In the genomic region with DNA sequence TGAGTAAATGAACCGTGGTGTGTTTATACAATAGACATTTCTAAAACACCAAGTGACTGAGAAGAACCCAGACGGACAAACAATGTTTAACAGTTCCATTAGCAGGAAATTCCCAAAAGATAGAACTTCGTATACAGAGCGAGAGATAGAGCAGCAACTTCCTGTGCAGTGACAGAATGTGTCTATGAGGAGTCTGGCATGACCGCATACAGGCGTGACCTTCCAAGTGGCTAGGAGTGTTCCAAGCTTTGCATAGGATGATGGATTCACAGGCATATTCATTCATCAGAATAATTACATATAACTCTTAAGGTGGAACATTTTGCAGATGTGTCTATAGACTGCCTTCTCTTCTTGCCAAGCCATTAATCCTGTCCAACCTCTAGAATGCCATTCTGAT, we compare ENCODE assay signal across 20 mouse cellular contexts. TPM values are rescaled to one million over a fixed set of nuclear protein-coding genes. Genes with fewer than 3 reads are reported as not detected.
"Had no signal": no experiment of that assay in that cellular context is flagged by ENCODE, and none has a peak within 500 bp of the region (broad histone marks: within the 10 kb centered on the region; RNA-seq: fewer than 3 reads in every experiment).

No protein-coding gene starts in this region.

- DNase-seq: liver, embryonic 13.5 days; liver, postnatal 0 days; right cerebral cortex, postnatal 14 days; thymus, adult 2 months; thymus, postnatal 25 days; thymus, postnatal 4 days had no signal

- H3K27ac ChIP-seq: liver, embryonic 13.5 days; liver, embryonic 15.5 days; macrophage; midbrain, embryonic 13.5 days; midbrain, embryonic 15.5 days; neural tube, embryonic 12.5 days; stomach, embryonic 15.5 days; stomach, postnatal 0 days had no signal

- H3K36me3 ChIP-seq: liver, embryonic 13.5 days; liver, embryonic 15.5 days; midbrain, embryonic 13.5 days; midbrain, embryonic 15.5 days; neural tube, embryonic 12.5 days; stomach, embryonic 15.5 days had no signal

- H3K9ac ChIP-seq: liver, embryonic 13.5 days; liver, embryonic 15.5 days; liver, postnatal 0 days; midbrain, embryonic 13.5 days; midbrain, embryonic 15.5 days; neural tube, embryonic 12.5 days; stomach, embryonic 15.5 days had no signal

- H3K4me3 ChIP-seq: liver, embryonic 13.5 days; liver, embryonic 15.5 days; megakaryocyte, embryonic 14.5 days; midbrain, embryonic 13.5 days; midbrain, embryonic 15.5 days; neural tube, embryonic 12.5 days; stomach, embryonic 15.5 days had no signal

- H3K4me1 ChIP-seq: liver, embryonic 13.5 days; liver, embryonic 15.5 days; megakaryocyte, embryonic 14.5 days; midbrain, embryonic 13.5 days; midbrain, embryonic 15.5 days; neural tube, embryonic 12.5 days; stomach, embryonic 15.5 days had no signal

- ATAC-seq: liver, postnatal 0 days; lung, postnatal 0 days; midbrain, embryonic 13.5 days; midbrain, embryonic 15.5 days had no signal

- H3K4me2 ChIP-seq: liver, embryonic 13.5 days; liver, embryonic 15.5 days; midbrain, embryonic 11.5 days; midbrain, embryonic 13.5 days; midbrain, embryonic 15.5 days; neural tube, embryonic 12.5 days; stomach, embryonic 15.5 days had no signal

- H3K27me3 ChIP-seq: liver, embryonic 13.5 days; liver, embryonic 15.5 days; megakaryocyte, embryonic 14.5 days; midbrain, embryonic 13.5 days; midbrain, embryonic 15.5 days; neural tube, embryonic 12.5 days; stomach, embryonic 15.5 days had no signal

- H3K9me3 ChIP-seq: liver, embryonic 13.5 days; liver, embryonic 15.5 days; megakaryocyte, embryonic 14.5 days; midbrain, embryonic 13.5 days; midbrain, embryonic 15.5 days; neural tube, embryonic 12.5 days; stomach, embryonic 15.5 days had no signal

RNA-seq across cellular contexts. Expression of a gene that starts 18.1 kb away (rescaled TPM):
- total RNA-seq: megakaryocyte progenitor cell, adult 5-6 weeks; monocyte, adult 5-6 weeks; neutrophil, adult 5-6 weeks had no signal
- polyA plus RNA-seq: macrophage; spleen, adult 2 months had no signal
